ENCODE assay signal across 9 mouse cellular contexts in genomic region chr7:100431103-100431502, GRCm38 (mm10). TPM values are rescaled to one million over a fixed set of nuclear protein-coding genes. Genes with fewer than 3 reads are reported as not detected.
A peak's percentile ranks its signal among the peaks of the same experiment; 100 is the strongest.
DNase-seq lines count a peak whose midpoint lies in the region; ATAC-seq and TF ChIP-seq lines count a peak whose summit lies in the region.
"Had no signal": no experiment of that assay in that cellular context is flagged by ENCODE, and none has a peak within 500 bp of the region (broad histone marks: within the 10 kb centered on the region; RNA-seq: fewer than 3 reads in every experiment).

No protein-coding gene starts in this region.

- no peak for TF ChIP-seq CTCF in bone marrow, adult 2 months (IDR thresholded peaks at IDR 0.05; ENCODE audit: control insufficient read depth, insufficient read depth, low read length)
- TF ChIP-seq CTCF in lung, adult 2 months (IDR thresholded peaks at IDR 0.05; ENCODE audit: insufficient read depth, low read length), result no peak

- no peak overlapping the region for H3K4me2 ChIP-seq in limb, embryonic 14.5 days (replicated peaks; ENCODE audit: low read depth, low read length, severe bottlenecking)

- H3K9me3 ChIP-seq in limb, embryonic 14.5 days (ENCODE audit: control insufficient read depth, low read length), result no peaks in the 10 kb centered on the region
- no peaks in the 10 kb centered on the region for H3K9me3 ChIP-seq in limb, embryonic 10.5 days (replicated peaks)

- H3K4me3 ChIP-seq in limb, embryonic 14.5 days (replicated peaks; ENCODE audit: low read length), result no peak overlapping the region
- no peak overlapping the region for H3K4me3 ChIP-seq in limb, embryonic 10.5 days
- no peak overlapping the region for H3K4me3 ChIP-seq in bone marrow, adult 2 months (replicated peaks; ENCODE audit: control insufficient read depth, low read depth, low read length)
- H3K4me3 ChIP-seq in lung, adult 2 months (replicated peaks; ENCODE audit: extremely low read depth, low read depth, low read length), result no peak overlapping the region

- H3K4me1 ChIP-seq in limb, embryonic 14.5 days (ENCODE audit: control insufficient read depth, insufficient read depth, low read length), result no peaks in the 10 kb centered on the region
- no peaks in the 10 kb centered on the region for H3K4me1 ChIP-seq in limb, embryonic 10.5 days
- peaks cover 2% of the 10 kb centered on the region for H3K4me1 ChIP-seq in bone marrow, adult 2 months (ENCODE audit: control insufficient read depth, insufficient read depth, low read length)
- peaks cover 11% of the 10 kb centered on the region for H3K4me1 ChIP-seq in lung, adult 2 months (ENCODE audit: control insufficient read depth, insufficient read depth, low read length)

- WGBS in limb, embryonic 14.5 days, result 91% methylated on average over 5 of the region's 5 CpGs
- WGBS in limb, embryonic 10.5 days, result 95% methylated on average over 5 of the region's 5 CpGs
- 55% methylated on average over 5 of the region's 5 CpGs for WGBS in bone marrow, adult 2 months
- 26% methylated on average over 5 of the region's 5 CpGs for WGBS in lung, adult 2 months

- H3K36me3 ChIP-seq in limb, embryonic 14.5 days (ENCODE audit: control insufficient read depth, insufficient read depth, low read length), result peaks cover 84% of the 10 kb centered on the region
- H3K36me3 ChIP-seq in limb, embryonic 10.5 days, result peaks cover 97% of the 10 kb centered on the region

- no peak for ATAC-seq in limb, embryonic 14.5 days (ENCODE audit: low FRiP score, low read depth)
- ATAC-seq in erythroid progenitor cell, adult 5-6 weeks (replicated peaks; ENCODE audit: low FRiP score, poor library complexity, severe bottlenecking), result no peak

- H3K9ac ChIP-seq in limb, embryonic 14.5 days (ENCODE audit: low read depth, low read length, severe bottlenecking), result no peak overlapping the region

- H3K27me3 ChIP-seq in limb, embryonic 14.5 days (ENCODE audit: control insufficient read depth, insufficient read depth, low read length), result no peaks in the 10 kb centered on the region
- H3K27me3 ChIP-seq in limb, embryonic 10.5 days (ENCODE audit: low read depth, poor library complexity, severe bottlenecking), result no peaks in the 10 kb centered on the region

- TF ChIP-seq POLR2A in limb, embryonic 14.5 days (IDR thresholded peaks at IDR 0.05; ENCODE audit: borderline replicate concordance, extremely low read depth, insufficient read depth, insufficient read length), result no peak
- TF ChIP-seq POLR2A in bone marrow, adult 2 months (IDR thresholded peaks at IDR 0.05; ENCODE audit: borderline replicate concordance, control insufficient read depth, low read depth, low read length), result no peak
- TF ChIP-seq POLR2A in lung, adult 2 months (IDR thresholded peaks at IDR 0.05; ENCODE audit: borderline replicate concordance, extremely low read depth, low read depth, low read length), result no peak

- no peak overlapping the region for H3K27ac ChIP-seq in limb, embryonic 14.5 days (replicated peaks; ENCODE audit: low read depth, low read length)
- no peak overlapping the region for H3K27ac ChIP-seq in limb, embryonic 10.5 days
- H3K27ac ChIP-seq in bone marrow, adult 2 months (ENCODE audit: control insufficient read depth, insufficient read depth, low read depth, low read length, poor library complexity), result peak overlapping the region; percentile 11; the same call in 1 of the 2 replicates

- DNase-seq in limb, embryonic 14.5 days (ENCODE audit: low spot score), result peak; percentile 28
- DNase-seq in limb, embryonic 10.5 days (ENCODE audit: low spot score), result no peak
- DNase-seq in heart, adult 18-20 months, result peak; percentile 72 to 83
- DNase-seq in lung, adult 2 months, result peak; percentile 49
- DNase-seq in retina, postnatal 1 day, result no peak
- no peak for DNase-seq in left cerebral cortex, adult 18-20 months (ENCODE audit: low spot score in 2 of 2)

RNA-seq across cellular contexts. Expression of gene Ucp3, which starts 41.7 kb away (rescaled TPM):
- polyA plus RNA-seq in limb, embryonic 14.5 days (2012; rRNA removed), result 0.10 TPM in 2 replicates
- polyA plus RNA-seq in limb, embryonic 14.5 days (2014; fragmentation: Nextera tagmentation; extraction: Ambion mirVana), result 0.07 and 0.15 TPM in 2 replicates
- polyA plus RNA-seq in limb, embryonic 10.5 days (2016; fragmentation: Nextera tagmentation; extraction: Ambion mirVana), result not detected in 2 replicates
- 0.77 TPM in 1 of 2 replicates, not detected in the other for polyA plus RNA-seq in bone marrow, adult 2 months (2011; ENCODE audit: insufficient read depth, insufficient read length, low replicate concordance, missing spikeins)
- total RNA-seq in heart, adult 18-20 months (2021), result 10 to 100 TPM; 15.7 to 43.8 TPM
- polyA plus RNA-seq in lung, adult 2 months (2012; rRNA removed), result 5.0 and 7.8 TPM in 2 replicates
- not detected in 2 replicates for total RNA-seq in erythroid progenitor cell, adult 5-6 weeks (2015; ENCODE audit: low replicate concordance)
- 1.0 TPM in 1 of 2 replicates, not detected in the other for total RNA-seq in erythroid progenitor cell, adult 5-6 weeks (2017; ENCODE audit: low replicate concordance)
- total RNA-seq in left cerebral cortex, adult 18-20 months (2021), result 1 to 10 TPM; 2.0 to 3.6 TPM
- polyA plus RNA-seq: neural tube, embryonic 14.5 days had no signal

RNA-seq across cellular contexts. Expression of gene Ppme1, which starts 59.0 kb away (rescaled TPM):
- polyA plus RNA-seq in limb, embryonic 14.5 days (2012; rRNA removed), result 68.8 and 97.2 TPM in 2 replicates
- polyA plus RNA-seq in limb, embryonic 14.5 days (2014; fragmentation: Nextera tagmentation; extraction: Ambion mirVana), result 44.0 and 50.0 TPM in 2 replicates
- polyA plus RNA-seq in limb, embryonic 10.5 days (2016; fragmentation: Nextera tagmentation; extraction: Ambion mirVana), result 79.1 and 84.2 TPM in 2 replicates
- 19.5 and 23.6 TPM in 2 replicates for polyA plus RNA-seq in bone marrow, adult 2 months (2011; ENCODE audit: insufficient read depth, insufficient read length, low replicate concordance, missing spikeins)
- 10 to 100 TPM; 34.7 to 35.4 TPM for total RNA-seq in heart, adult 18-20 months (2021)
- polyA plus RNA-seq in lung, adult 2 months (2012; rRNA removed), result 77.0 and 93.3 TPM in 2 replicates
- total RNA-seq in erythroid progenitor cell, adult 5-6 weeks (2015; ENCODE audit: low replicate concordance), result 11.3 and 12.6 TPM in 2 replicates
- total RNA-seq in erythroid progenitor cell, adult 5-6 weeks (2017; ENCODE audit: low replicate concordance), result 14.7 and 31.6 TPM in 2 replicates
- 100 to 1,000 TPM; 208 to 219 TPM for total RNA-seq in left cerebral cortex, adult 18-20 months (2021)

RNA-seq across cellular contexts. Expression of gene C2cd3, which starts 59.1 kb away (rescaled TPM):
- 29.3 and 35.7 TPM in 2 replicates for polyA plus RNA-seq in limb, embryonic 14.5 days (2012; rRNA removed)
- 23.5 and 29.0 TPM in 2 replicates for polyA plus RNA-seq in limb, embryonic 14.5 days (2014; fragmentation: Nextera tagmentation; extraction: Ambion mirVana)
- polyA plus RNA-seq in limb, embryonic 10.5 days (2016; fragmentation: Nextera tagmentation; extraction: Ambion mirVana), result 31.2 and 40.3 TPM in 2 replicates
- polyA plus RNA-seq in bone marrow, adult 2 months (2011; ENCODE audit: insufficient read depth, insufficient read length, low replicate concordance, missing spikeins), result 18.1 and 24.7 TPM in 2 replicates
- 10 to 100 TPM in 1 of 2 experiments, 1 to 10 TPM in 1; 7.4 to 10.6 TPM for total RNA-seq in heart, adult 18-20 months (2021)
- polyA plus RNA-seq in lung, adult 2 months (2012; rRNA removed), result 14.7 and 16.6 TPM in 2 replicates
- total RNA-seq in erythroid progenitor cell, adult 5-6 weeks (2015; ENCODE audit: low replicate concordance), result 75.7 and 87.2 TPM in 2 replicates
- total RNA-seq in erythroid progenitor cell, adult 5-6 weeks (2017; ENCODE audit: low replicate concordance), result 56.7 and 58.2 TPM in 2 replicates
- 10 to 100 TPM; 23.6 to 25.8 TPM for total RNA-seq in left cerebral cortex, adult 18-20 months (2021)

Comparison
In these comparisons a context has a peak if more than half of its experiments do, and no peak if none do; other contexts are left out.
1. DNase-seq: peak in limb, embryonic 14.5 days (single experiment), heart, adult 18-20 months (2 of 2) and lung, adult 2 months (single experiment); none in limb, embryonic 10.5 days (single experiment), retina, postnatal 1 day (single experiment) and left cerebral cortex, adult 18-20 months (0 of 2).